Mouse (Mus musculus): ENCODE measurements around the gene Wdr49.

The Wdr49 gene

GRCm38 (mm10) chr3:75482056-75482455 is at the start of gene Wdr49:
Wdr49 (minus strand) TSS chr3:75482156.
- DNase-seq: no peak

GRCm38 (mm10) chr3:75531074-75531473 is 49.1 kb upstream of the Wdr49 start:
- DNase-seq: no peak

- DNase-seq: no peak
Measured at GRCm38 (mm10) chr3:75522527-75522926, 40.6 kb upstream of the Wdr49 start.

- no peak for DNase-seq
Measured at GRCm38 (mm10) chr3:75521314-75521713, 39.4 kb upstream of the Wdr49 start.

- DNase-seq: peak; percentile 16
Measured at GRCm38 (mm10) chr3:75517631-75518250, 35.8 kb upstream of the Wdr49 start.

GRCm38 (mm10) chr3:75498961-75499960 is 17.3 kb upstream of the Wdr49 start:
- no peak for DNase-seq

GRCm38 (mm10) chr3:75492913-75493312 is 11.0 kb upstream of the Wdr49 start:
- no peak for DNase-seq

GRCm38 (mm10) chr3:75475106-75475505 is 6.8 kb downstream of the Wdr49 start:
- no peak for DNase-seq

- DNase-seq: no peak
Measured at GRCm38 (mm10) chr3:75474657-75475056, 7.3 kb downstream of the Wdr49 start.

- no peak for DNase-seq
Measured at GRCm38 (mm10) chr3:75468154-75468553, 13.8 kb downstream of the Wdr49 start.

- no peak for DNase-seq
Measured at GRCm38 (mm10) chr3:75430564-75431181, 51.3 kb downstream of the Wdr49 start.

GRCm38 (mm10) chr3:75395918-75396317 is 86.0 kb downstream of the Wdr49 start:
- no peak for DNase-seq

- no peak for DNase-seq
Measured at GRCm38 (mm10) chr3:75395121-75395895, 86.6 kb downstream of the Wdr49 start.

- no peak for DNase-seq
Measured at GRCm38 (mm10) chr3:75394487-75394886, 87.5 kb downstream of the Wdr49 start.

GRCm38 (mm10) chr3:75381776-75382175 is 100.2 kb downstream of the Wdr49 start:
- DNase-seq: no peak

- DNase-seq: no peak
Measured at GRCm38 (mm10) chr3:75353972-75354371, 128.0 kb downstream of the Wdr49 start.

- no peak for DNase-seq
Measured at GRCm38 (mm10) chr3:75337196-75337595, 144.8 kb downstream of the Wdr49 start.

GRCm38 (mm10) chr3:75320999-75321398 is 161.0 kb downstream of the Wdr49 start:
- DNase-seq: peak; percentile 24

GRCm38 (mm10) chr3:75308861-75309260 is 173.1 kb downstream of the Wdr49 start:
- no peak for DNase-seq

GRCm38 (mm10) chr3:75308228-75308627 is 173.7 kb downstream of the Wdr49 start:
- DNase-seq: no peak

- DNase-seq: no peak
Measured at GRCm38 (mm10) chr3:75305584-75305983, 176.4 kb downstream of the Wdr49 start.

GRCm38 (mm10) chr3:75304621-75305020 is 177.3 kb downstream of the Wdr49 start:
- DNase-seq: no peak

- DNase-seq: no peak
Measured at GRCm38 (mm10) chr3:75301072-75301471, 180.9 kb downstream of the Wdr49 start.

All from right cerebral cortex, postnatal 25 days (tissue).